Mouse (Mus musculus) layer of hippocampus, adult 9-11 months (tissue): ENCODE measurements at regions not wholly inside any gene's neighbourhood (a gene's known extent, or its start where the extent isn't known, plus 50 kb on each side); places are given as distances from the start of the nearest gene placed in this dataset.

Experiments used
- DNase-seq: peaks from one replicate; pipeline ENCODE4 v3.0.0; 2022

GRCm38 (mm10) chrX:130808530-130809235, 1059.1 kb downstream of the Diaph2 start:
- DNase-seq = no peak

DNA sequence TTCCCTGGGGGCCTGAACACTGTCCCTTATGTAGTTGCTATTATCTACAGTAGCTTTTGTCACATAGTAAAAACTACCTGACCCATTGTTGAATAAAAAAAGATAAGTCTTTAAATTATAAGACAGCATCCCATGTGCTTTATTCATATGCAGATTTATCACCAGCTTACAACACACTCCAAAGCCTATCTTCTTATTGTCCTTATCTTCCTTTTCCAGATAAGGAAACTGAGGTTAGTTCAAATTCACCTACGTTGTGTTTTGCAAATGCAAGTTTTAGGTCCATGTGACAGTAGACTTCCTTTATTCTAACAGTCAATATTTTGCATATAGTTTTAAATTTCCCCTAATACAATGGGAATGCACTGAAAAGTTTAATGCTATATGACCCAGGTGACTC, 1069.4 kb downstream of the Diaph2 start:
- DNase-seq = no peak

GRCm38 (mm10) chrX:130819707-130820106, 1070.2 kb downstream of the Diaph2 start:
- DNase-seq = no peak

GRCm38 (mm10) chrX:130820168-130820567, 1070.6 kb downstream of the Diaph2 start:
- DNase-seq = no peak

DNA sequence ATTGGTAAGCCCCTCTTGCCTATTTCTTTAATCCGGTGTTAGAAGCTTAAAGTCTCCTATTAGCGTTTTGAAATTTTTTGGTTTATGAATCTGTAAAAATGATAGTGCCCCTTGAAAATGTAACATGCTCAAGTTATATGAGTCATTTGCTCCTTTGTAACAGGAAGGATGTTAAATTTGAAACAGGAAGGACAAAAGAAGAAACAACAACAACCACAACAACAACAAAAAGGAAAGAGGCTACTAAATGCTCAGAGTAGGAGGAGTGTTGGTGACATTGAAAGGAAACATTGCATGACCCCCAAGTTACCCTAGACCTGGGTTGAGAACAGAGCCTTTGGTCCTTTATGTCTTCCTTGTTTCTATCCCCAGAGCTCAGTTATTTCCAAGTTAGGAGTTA, 1074.4 kb downstream of the Diaph2 start:
- no peak for DNase-seq

- DNase-seq = no peak
Measured at GRCm38 (mm10) chrX:130835835-130836234, 1086.3 kb downstream of the Diaph2 start.

- no peak for DNase-seq
Measured at GRCm38 (mm10) chrX:130843141-130843540, 1093.6 kb downstream of the Diaph2 start.

DNA sequence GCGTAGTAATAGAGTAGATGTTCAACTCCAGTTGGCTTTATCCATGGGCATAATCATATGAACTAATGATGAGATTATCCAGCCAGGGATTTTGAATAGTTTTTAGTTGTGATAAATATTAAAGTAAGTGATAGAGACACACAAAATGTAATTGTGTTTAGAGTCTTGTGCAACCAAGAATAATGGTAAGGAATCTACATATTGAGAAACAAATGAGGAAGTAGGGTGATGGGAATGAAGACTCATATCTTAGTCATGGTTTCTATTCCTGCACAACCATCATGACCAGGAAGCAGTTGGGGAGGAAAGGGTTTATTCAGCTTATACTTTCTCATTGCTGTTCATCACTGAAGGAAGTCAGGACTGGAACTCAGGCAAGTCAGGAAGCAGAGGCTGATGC, 1117.0 kb downstream of the Diaph2 start:
- no peak for DNase-seq

GRCm38 (mm10) chrX:130874157-130874556, 1124.6 kb downstream of the Diaph2 start:
- DNase-seq = no peak

DNA sequence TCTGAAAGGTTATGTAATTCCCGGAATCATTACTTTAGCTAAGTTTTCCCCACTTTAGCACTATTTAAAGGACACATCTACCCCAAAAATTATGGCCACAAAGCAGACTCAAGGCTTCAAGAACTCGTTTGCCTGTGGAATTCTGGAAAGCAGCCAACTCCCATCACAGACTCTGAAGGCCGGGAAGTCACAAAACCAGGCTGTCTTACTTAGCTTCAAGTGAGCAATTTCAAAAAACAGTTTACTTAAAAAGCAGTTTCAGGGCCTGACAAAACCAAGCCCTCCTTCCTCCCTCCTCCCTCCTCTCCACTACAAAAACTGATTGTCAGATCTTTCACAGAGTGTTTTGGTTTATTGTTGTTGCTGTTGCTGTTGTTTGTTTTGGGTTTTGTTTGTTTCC, 1125.7 kb downstream of the Diaph2 start:
- DNase-seq = peak; percentile 2

DNA sequence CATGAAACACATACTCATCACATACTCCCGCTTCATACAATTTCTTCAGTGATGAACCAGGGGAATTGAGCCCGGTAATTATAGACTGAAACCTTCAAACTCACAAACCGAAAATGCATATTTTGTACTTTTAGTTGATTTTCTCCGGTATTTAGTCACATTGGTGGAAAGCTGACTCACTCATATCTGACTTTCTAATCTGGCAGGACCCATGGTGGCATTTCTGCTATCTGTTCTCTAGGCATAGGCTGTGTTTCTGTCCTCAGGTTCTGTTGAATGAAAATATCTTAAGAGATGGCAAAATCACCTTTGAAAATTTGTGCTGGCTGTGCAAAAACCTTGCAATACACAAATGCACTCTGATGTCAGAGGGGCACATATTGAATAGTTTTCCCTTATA, 1126.6 kb downstream of the Diaph2 start:
- DNase-seq = no peak
